Mouse (Mus musculus): ENCODE data around the gene Daw1. TPM values are rescaled to one million over a fixed set of nuclear protein-coding genes. Genes with fewer than 3 reads are reported as not detected.

Gene Daw1
- polyA plus RNA-seq, 1 experiment from 2014 or later = 1.5 TPM

- Histone ChIP-seq H3K4me2 (replicated peaks) (no peak overlapping the region), H3K27me3 (no peaks in the 10 kb centered on the region), H3K9me3 (replicated peaks) (no peaks in the 10 kb centered on the region), H3K4me1 (no peaks in the 10 kb centered on the region), H3K27ac (replicated peaks) (no peak overlapping the region), H3K4me3 (replicated peaks) (no peak overlapping the region), H3K9ac (no peak overlapping the region), H3K36me3 (no peaks in the 10 kb centered on the region)
- ATAC-seq (ENCODE audit: insufficient number of reproducible peaks, low FRiP score, low TSS enrichment, low read depth) = no peak
- WGBS = 45% methylated on average over 2 of the region's 2 CpGs
Measured at GRCm38 (mm10) chr1:83187154-83187553, 27.6 kb downstream of the Daw1 start.

GRCm38 (mm10) chr1:83209981-83210380 lies 50.4 kb downstream of the Daw1 start:
- H3K9me3 ChIP-seq (replicated peaks) = no peaks in the 10 kb centered on the region
- no peaks in the 10 kb centered on the region for H3K4me1 ChIP-seq
- no peak for ATAC-seq (ENCODE audit: insufficient number of reproducible peaks, low FRiP score, low TSS enrichment, low read depth)
- H3K4me2 ChIP-seq (replicated peaks) = no peak overlapping the region
- no peak overlapping the region for H3K27ac ChIP-seq (replicated peaks)
- no peak overlapping the region for H3K9ac ChIP-seq
- H3K27me3 ChIP-seq = no peaks in the 10 kb centered on the region
- H3K36me3 ChIP-seq = no peaks in the 10 kb centered on the region
- no peak overlapping the region for H3K4me3 ChIP-seq (replicated peaks)
- WGBS = 81% methylated on average over 1 of the region's 1 CpGs

GRCm38 (mm10) chr1:83218260-83218659 lies 58.7 kb downstream of the Daw1 start:
- no peak overlapping the region for H3K9ac ChIP-seq
- no peaks in the 10 kb centered on the region for H3K36me3 ChIP-seq
- H3K4me1 ChIP-seq = no peaks in the 10 kb centered on the region
- H3K27ac ChIP-seq (replicated peaks) = no peak overlapping the region
- ATAC-seq (ENCODE audit: insufficient number of reproducible peaks, low FRiP score, low TSS enrichment, low read depth) = no peak
- H3K4me3 ChIP-seq (replicated peaks) = no peak overlapping the region
- no peaks in the 10 kb centered on the region for H3K27me3 ChIP-seq
- whole genome bisulfite sequencing = 26% methylated on average over 1 of the region's 1 CpGs
- no peak overlapping the region for H3K4me2 ChIP-seq (replicated peaks)
- no peaks in the 10 kb centered on the region for H3K9me3 ChIP-seq (replicated peaks)

- WGBS = 64% methylated on average over 1 of the region's 1 CpGs
- Histone ChIP-seq H3K9me3 (replicated peaks) (no peaks in the 10 kb centered on the region), H3K4me1 (no peaks in the 10 kb centered on the region), H3K9ac (no peak overlapping the region), H3K27me3 (no peaks in the 10 kb centered on the region), H3K36me3 (no peaks in the 10 kb centered on the region), H3K27ac (replicated peaks) (no peak overlapping the region), H3K4me2 (replicated peaks) (no peak overlapping the region), H3K4me3 (replicated peaks) (no peak overlapping the region)
- no peak for ATAC-seq (ENCODE audit: insufficient number of reproducible peaks, low FRiP score, low TSS enrichment, low read depth)
Measured at GRCm38 (mm10) chr1:83223072-83223471, 63.5 kb downstream of the Daw1 start.

- Histone ChIP-seq H3K4me3 (replicated peaks) (no peak overlapping the region), H3K27me3 (no peaks in the 10 kb centered on the region), H3K4me1 (no peaks in the 10 kb centered on the region), H3K9me3 (replicated peaks) (no peaks in the 10 kb centered on the region), H3K9ac (no peak overlapping the region), H3K4me2 (replicated peaks) (no peak overlapping the region), H3K36me3 (no peaks in the 10 kb centered on the region), H3K27ac (replicated peaks) (no peak overlapping the region)
- ATAC-seq (ENCODE audit: insufficient number of reproducible peaks, low FRiP score, low TSS enrichment, low read depth) = no peak
Measured at GRCm38 (mm10) chr1:83224423-83224960, 64.9 kb downstream of the Daw1 start.

GRCm38 (mm10) chr1:83227946-83228345 lies 68.4 kb downstream of the Daw1 start:
- H3K4me2 ChIP-seq (replicated peaks) = no peak overlapping the region
- H3K27ac ChIP-seq (replicated peaks) = no peak overlapping the region
- no peaks in the 10 kb centered on the region for H3K4me1 ChIP-seq
- no peaks in the 10 kb centered on the region for H3K9me3 ChIP-seq (replicated peaks)
- H3K36me3 ChIP-seq = no peaks in the 10 kb centered on the region
- H3K9ac ChIP-seq = no peak overlapping the region
- WGBS = 81% methylated on average over 3 of the region's 3 CpGs
- no peaks in the 10 kb centered on the region for H3K27me3 ChIP-seq
- H3K4me3 ChIP-seq (replicated peaks) = no peak overlapping the region
- no peak for ATAC-seq (ENCODE audit: insufficient number of reproducible peaks, low FRiP score, low TSS enrichment, low read depth)

GRCm38 (mm10) chr1:83248235-83248746 lies 88.7 kb downstream of the Daw1 start:
- no peak overlapping the region for H3K9ac ChIP-seq
- H3K9me3 ChIP-seq (replicated peaks) = no peaks in the 10 kb centered on the region
- H3K36me3 ChIP-seq = no peaks in the 10 kb centered on the region
- no peaks in the 10 kb centered on the region for H3K4me1 ChIP-seq
- 79% methylated on average over 1 of the region's 1 CpGs for WGBS
- ATAC-seq (ENCODE audit: insufficient number of reproducible peaks, low FRiP score, low TSS enrichment, low read depth) = no peak
- no peak overlapping the region for H3K4me2 ChIP-seq (replicated peaks)
- H3K27ac ChIP-seq (replicated peaks) = no peak overlapping the region
- H3K27me3 ChIP-seq = no peaks in the 10 kb centered on the region
- H3K4me3 ChIP-seq (replicated peaks) = no peak overlapping the region

- no peaks in the 10 kb centered on the region for H3K9me3 ChIP-seq (replicated peaks)
- H3K36me3 ChIP-seq = no peaks in the 10 kb centered on the region
- H3K4me3 ChIP-seq (replicated peaks) = no peak overlapping the region
- no peak overlapping the region for H3K9ac ChIP-seq
- no peak overlapping the region for H3K27ac ChIP-seq (replicated peaks)
- no peaks in the 10 kb centered on the region for H3K4me1 ChIP-seq
- H3K27me3 ChIP-seq = no peaks in the 10 kb centered on the region
- no peak for ATAC-seq (ENCODE audit: insufficient number of reproducible peaks, low FRiP score, low TSS enrichment, low read depth)
- no peak overlapping the region for H3K4me2 ChIP-seq (replicated peaks)
- WGBS = 79% methylated on average over 1 of the region's 1 CpGs
Measured at GRCm38 (mm10) chr1:83251746-83252145, 92.2 kb downstream of the Daw1 start.

Other genes with a start within 250 kb of the Daw1 start
- gene A030005L19Rik, start 246.4 kb upstream of the Daw1 start, polyA plus RNA-seq (2015; fragmentation: Nextera tagmentation; extraction: Ambion mirVana) = 2.4 and 2.5 TPM in 2 replicates
- gene A030014E15Rik, start 234.8 kb upstream of the Daw1 start, polyA plus RNA-seq (2015; fragmentation: Nextera tagmentation; extraction: Ambion mirVana) = 1.5 and 2.2 TPM in 2 replicates
- 1.5 and 1.7 TPM in 2 replicates for gene Gm6217, start 228.4 kb upstream of the Daw1 start, polyA plus RNA-seq (2015; fragmentation: Nextera tagmentation; extraction: Ambion mirVana)
- gene A030003K21Rik, start 216.4 kb upstream of the Daw1 start, polyA plus RNA-seq (2015; fragmentation: Nextera tagmentation; extraction: Ambion mirVana) = 2.0 and 2.5 TPM in 2 replicates
- 2.2 and 3.9 TPM in 2 replicates for gene Gm7544, start 203.7 kb upstream of the Daw1 start, polyA plus RNA-seq (2015; fragmentation: Nextera tagmentation; extraction: Ambion mirVana)
- gene Gm47955, start 199.5 kb upstream of the Daw1 start, polyA plus RNA-seq (2015; fragmentation: Nextera tagmentation; extraction: Ambion mirVana) = 1.7 and 2.2 TPM in 2 replicates
- 1.7 and 2.1 TPM in 2 replicates for gene Gm47959, start 159.2 kb upstream of the Daw1 start, polyA plus RNA-seq (2015; fragmentation: Nextera tagmentation; extraction: Ambion mirVana)
- gene Slc19a3, start 121.3 kb upstream of the Daw1 start, polyA plus RNA-seq (2015; fragmentation: Nextera tagmentation; extraction: Ambion mirVana) = 0.33 and 0.36 TPM in 2 replicates
- 2.9 and 4.1 TPM in 2 replicates for gene Krtap28-10, start 117.3 kb upstream of the Daw1 start, polyA plus RNA-seq (2015; fragmentation: Nextera tagmentation; extraction: Ambion mirVana)
- 2.1 and 3.5 TPM in 2 replicates for gene Gm47969, start 114.8 kb upstream of the Daw1 start, polyA plus RNA-seq (2015; fragmentation: Nextera tagmentation; extraction: Ambion mirVana)
- 2.3 and 3.2 TPM in 2 replicates for gene A030005K14Rik, start 100.4 kb upstream of the Daw1 start, polyA plus RNA-seq (2015; fragmentation: Nextera tagmentation; extraction: Ambion mirVana)
- gene Krtap28-13, start 98.8 kb upstream of the Daw1 start, polyA plus RNA-seq (2015; fragmentation: Nextera tagmentation; extraction: Ambion mirVana) = 2.9 and 4.5 TPM in 2 replicates
- 2.4 and 2.6 TPM in 2 replicates for gene Ccl20, start 43.0 kb upstream of the Daw1 start, polyA plus RNA-seq (2015; fragmentation: Nextera tagmentation; extraction: Ambion mirVana)
- gene Sphkap, start 248.4 kb downstream of the Daw1 start, polyA plus RNA-seq (2015; fragmentation: Nextera tagmentation; extraction: Ambion mirVana) = 0.50 and 0.79 TPM in 2 replicates

Data from embryonic facial prominence, embryonic 15.5 days (tissue).